Mouse (Mus musculus) forebrain, embryonic 14.5 days (tissue): ENCODE data around the gene Ctcfl. TPM values are rescaled to one million over a fixed set of nuclear protein-coding genes. Genes with fewer than 3 reads are reported as not detected.

Source experiments
- ATAC-seq: fragments of 200-750 bp; cut with Nextera tagmentation; 2 replicates; pipeline ENCODE4 v1.8.0; 2017; ENCODE audit warnings: mild to moderate bottlenecking, moderate library complexity
- DNase-seq: peaks from one replicate; pipeline ENCODE4 v3.0.0-alpha.2; 2015; ENCODE audit warnings: low spot score
- H3K27ac ChIP-seq: fragments of 300-500 bp; sonication (generic); 2 replicates; pipeline ENCODE4 v1.5.1; 2014; ENCODE audit warnings: low read depth, mild to moderate bottlenecking, control low read depth, low read length, moderate library complexity
- H3K27me3 ChIP-seq: fragments of 300-500 bp; sonication (generic); replicated peaks from 2 replicates; pipeline ENCODE4 v1.6.1; 2014; ENCODE audit warnings: low read length, control low read depth, mixed read lengths; ENCODE audit not compliant: control insufficient read depth, insufficient read depth
- H3K36me3 ChIP-seq: fragments of 300-500 bp; sonication (generic); 2 replicates; pipeline ENCODE4 v1.6.1; 2014; ENCODE audit warnings: low read length, control low read depth; ENCODE audit not compliant: control insufficient read depth, insufficient read depth
- H3K4me1 ChIP-seq: fragments of 300-500 bp; sonication (generic); 2 replicates; pipeline ENCODE4 v1.6.1; 2014; ENCODE audit warnings: antibody characterized with exemption, low read length, control low read depth; ENCODE audit not compliant: control insufficient read depth, insufficient read depth
- H3K4me2 ChIP-seq: fragments of 300-500 bp; sonication (generic); 2 replicates; pipeline ENCODE4 v1.6.1; 2014; ENCODE audit warnings: mild to moderate bottlenecking, control low read depth, low read length
- H3K4me3 ChIP-seq: fragments of 300-500 bp; sonication (generic); 2 replicates; pipeline ENCODE4 v1.5.1; 2014; ENCODE audit warnings: low read depth, low read length, control low read depth
- H3K9ac ChIP-seq: fragments of 300-500 bp; sonication (generic); 2 replicates; pipeline ENCODE4 v1.6.1; 2014; ENCODE audit warnings: mild to moderate bottlenecking, low read length, control low read depth, moderate library complexity
- H3K9me3 ChIP-seq: fragments of 300-500 bp; sonication (generic); replicated peaks from 2 replicates; pipeline ENCODE4 v1.6.1; 2016; ENCODE audit warnings: low read length, control low read depth, mixed read lengths; ENCODE audit not compliant: control insufficient read depth
- WGBS: fragments of 180-500 bp; shearing (Covaris S2); extraction: QIAGEN DNeasy Blood & Tissue Kit; methylation state at CpG from one replicate; pipeline ENCODE4 v1.1.7; 2014; 5-methylcytosine and 5-hydroxymethylcytosine counted together
- polyA plus RNA-seq: library from polyadenylated mRNA; unstranded; fragments of >200 nt; fragmentation: Nextera tagmentation; extraction: Ambion mirVana; gene quantifications from 2 replicates; pipeline ENCODE4 v1.2.1, GENCODE M21; 2014

The Ctcfl gene
- polyA plus RNA-seq, 1 experiment from 2014 or later = not detected

DNA sequence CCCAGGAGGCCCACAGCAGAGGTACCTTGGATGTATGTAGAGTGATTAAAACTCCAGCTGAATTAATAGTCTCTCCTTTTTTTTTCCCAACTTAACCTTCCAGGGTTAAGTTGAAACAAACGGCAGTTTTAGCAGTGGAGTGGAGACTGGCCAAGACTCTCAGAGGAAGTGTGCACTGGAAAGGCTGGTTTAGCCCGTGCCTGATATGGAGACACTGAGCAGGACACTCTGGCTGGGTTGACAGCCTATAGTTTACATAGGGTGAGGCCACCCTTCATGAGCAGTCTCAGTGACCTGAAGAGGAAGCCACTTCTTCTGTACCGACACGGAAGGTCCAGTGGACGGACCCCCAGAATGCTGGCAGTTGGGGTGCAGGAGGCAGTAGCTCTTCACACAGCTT lies 32.0 kb upstream of the Ctcfl start:
- Histone ChIP-seq H3K9me3 (no peaks in the 10 kb centered on the region), H3K4me2 (no peak overlapping the region), H3K27ac (no peak overlapping the region), H3K27me3 (no peaks in the 10 kb centered on the region), H3K36me3 (no peaks in the 10 kb centered on the region), H3K4me1 (no peaks in the 10 kb centered on the region), H3K4me3 (no peak overlapping the region), H3K9ac (no peak overlapping the region)
- WGBS = 91% methylated on average over 5 of the region's 5 CpGs
- no peak for ATAC-seq
- no peak for DNase-seq

DNA sequence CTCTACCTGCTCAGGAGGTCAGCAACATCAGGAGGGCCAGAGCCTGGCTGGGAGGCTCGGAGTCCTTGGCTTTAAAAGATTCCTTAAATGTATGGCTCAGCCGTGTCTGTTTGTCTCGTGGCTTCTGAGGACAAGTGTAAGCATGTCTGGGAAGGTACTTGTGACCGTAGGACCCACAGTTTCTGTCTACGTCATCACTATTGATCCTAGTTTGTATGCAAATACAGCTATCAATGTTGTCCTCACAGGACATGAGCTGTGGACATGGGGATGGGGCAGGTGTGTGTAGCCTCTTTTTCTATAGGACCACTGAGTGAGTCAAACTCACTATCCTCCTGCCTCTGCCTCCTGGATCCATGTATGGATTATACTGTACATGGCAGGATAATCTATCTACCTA lies 28.7 kb upstream of the Ctcfl start:
- no peak overlapping the region for H3K4me2 ChIP-seq
- WGBS = 89% methylated on average over 5 of the region's 5 CpGs
- no peaks in the 10 kb centered on the region for H3K4me1 ChIP-seq
- no peak overlapping the region for H3K9ac ChIP-seq
- ATAC-seq (no peak), DNase-seq (no peak)
- H3K9me3 ChIP-seq = no peaks in the 10 kb centered on the region
- H3K27ac ChIP-seq = no peak overlapping the region
- no peaks in the 10 kb centered on the region for H3K36me3 ChIP-seq
- no peaks in the 10 kb centered on the region for H3K27me3 ChIP-seq
- no peak overlapping the region for H3K4me3 ChIP-seq

DNA sequence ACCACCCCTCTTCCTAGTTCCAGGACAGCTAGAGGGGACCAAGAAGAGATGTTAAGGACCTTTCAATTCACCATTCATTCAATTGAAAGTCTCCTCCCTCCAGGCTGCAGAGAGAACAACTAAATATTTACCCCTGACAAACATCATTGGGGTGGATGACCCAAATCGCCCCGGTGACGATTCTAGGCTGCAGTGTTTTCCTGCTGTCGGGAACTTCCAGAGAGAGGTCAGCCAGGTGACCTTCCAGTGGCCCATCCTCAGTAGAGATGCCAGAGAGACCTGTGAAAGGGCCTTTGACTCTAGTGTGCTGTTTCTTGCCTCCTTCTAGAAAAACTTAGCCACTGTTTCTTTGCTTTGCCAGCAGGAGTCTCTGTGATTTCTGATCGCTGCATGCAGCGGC lies 27.4 kb upstream of the Ctcfl start:
- Histone ChIP-seq H3K27ac (no peak overlapping the region), H3K9me3 (no peaks in the 10 kb centered on the region), H3K4me3 (no peak overlapping the region), H3K27me3 (no peaks in the 10 kb centered on the region), H3K36me3 (no peaks in the 10 kb centered on the region), H3K9ac (no peak overlapping the region), H3K4me2 (no peak overlapping the region), H3K4me1 (no peaks in the 10 kb centered on the region)
- 88% methylated on average over 6 of the region's 6 CpGs for WGBS
- ATAC-seq (no peak), DNase-seq (no peak)

DNA sequence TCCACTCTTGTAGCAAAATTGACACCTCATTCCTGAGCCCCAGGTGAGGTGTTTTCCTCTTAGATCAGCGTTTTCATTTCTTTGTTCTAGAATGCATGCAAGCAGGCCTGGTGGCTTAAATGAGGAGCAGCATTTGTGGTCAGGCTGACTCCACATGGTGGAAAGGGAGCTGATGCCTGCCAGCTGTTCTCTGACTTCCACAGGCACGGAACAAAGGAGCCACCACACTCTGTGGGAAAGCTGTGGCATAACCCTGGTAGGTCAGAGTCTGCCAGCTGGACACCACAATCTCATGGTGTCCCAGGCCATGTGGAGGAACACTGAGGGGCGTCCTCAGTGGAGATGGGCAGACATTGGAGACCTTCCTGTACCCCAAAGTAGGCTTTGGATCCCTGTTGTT lies 26.5 kb upstream of the Ctcfl start:
- 76% methylated on average over 3 of the region's 3 CpGs for WGBS
- no peak for DNase-seq
- Histone ChIP-seq H3K9ac (no peak overlapping the region), H3K4me2 (no peak overlapping the region), H3K27me3 (no peaks in the 10 kb centered on the region), H3K36me3 (no peaks in the 10 kb centered on the region), H3K4me1 (no peaks in the 10 kb centered on the region), H3K9me3 (no peaks in the 10 kb centered on the region), H3K27ac (no peak overlapping the region), H3K4me3 (no peak overlapping the region)
- no peak for ATAC-seq

DNA sequence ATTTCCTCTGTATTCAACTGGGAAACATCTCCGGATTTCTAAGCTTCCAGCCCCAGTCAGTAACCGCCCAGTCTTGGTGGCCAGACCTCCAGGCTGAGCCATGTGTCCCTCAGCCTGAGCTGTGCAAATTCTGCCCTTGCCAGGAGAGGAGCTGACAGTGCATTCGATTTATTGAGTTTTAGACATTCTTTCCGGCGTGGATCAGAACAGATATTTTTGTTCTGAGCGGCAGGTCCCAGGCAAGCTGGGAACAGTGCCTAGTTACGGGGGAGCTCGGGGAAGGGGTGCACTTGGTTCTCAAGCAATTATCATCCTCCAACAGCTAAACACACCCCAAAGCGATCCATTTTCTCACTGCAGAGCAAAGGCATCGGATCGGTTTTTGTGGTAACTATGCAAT lies 24.3 kb upstream of the Ctcfl start:
- Histone ChIP-seq H3K4me1 (peaks cover 6% of the 10 kb centered on the region; the same call in 1 of the 2 replicates), H3K27me3 (no peaks in the 10 kb centered on the region), H3K9me3 (no peaks in the 10 kb centered on the region), H3K27ac (no peak overlapping the region), H3K9ac (no peak overlapping the region), H3K4me3 (no peak overlapping the region), H3K36me3 (no peaks in the 10 kb centered on the region), H3K4me2 (no peak overlapping the region)
- ATAC-seq (no peak), DNase-seq (no peak)
- whole genome bisulfite sequencing = 76% methylated on average over 11 of the region's 11 CpGs

DNA sequence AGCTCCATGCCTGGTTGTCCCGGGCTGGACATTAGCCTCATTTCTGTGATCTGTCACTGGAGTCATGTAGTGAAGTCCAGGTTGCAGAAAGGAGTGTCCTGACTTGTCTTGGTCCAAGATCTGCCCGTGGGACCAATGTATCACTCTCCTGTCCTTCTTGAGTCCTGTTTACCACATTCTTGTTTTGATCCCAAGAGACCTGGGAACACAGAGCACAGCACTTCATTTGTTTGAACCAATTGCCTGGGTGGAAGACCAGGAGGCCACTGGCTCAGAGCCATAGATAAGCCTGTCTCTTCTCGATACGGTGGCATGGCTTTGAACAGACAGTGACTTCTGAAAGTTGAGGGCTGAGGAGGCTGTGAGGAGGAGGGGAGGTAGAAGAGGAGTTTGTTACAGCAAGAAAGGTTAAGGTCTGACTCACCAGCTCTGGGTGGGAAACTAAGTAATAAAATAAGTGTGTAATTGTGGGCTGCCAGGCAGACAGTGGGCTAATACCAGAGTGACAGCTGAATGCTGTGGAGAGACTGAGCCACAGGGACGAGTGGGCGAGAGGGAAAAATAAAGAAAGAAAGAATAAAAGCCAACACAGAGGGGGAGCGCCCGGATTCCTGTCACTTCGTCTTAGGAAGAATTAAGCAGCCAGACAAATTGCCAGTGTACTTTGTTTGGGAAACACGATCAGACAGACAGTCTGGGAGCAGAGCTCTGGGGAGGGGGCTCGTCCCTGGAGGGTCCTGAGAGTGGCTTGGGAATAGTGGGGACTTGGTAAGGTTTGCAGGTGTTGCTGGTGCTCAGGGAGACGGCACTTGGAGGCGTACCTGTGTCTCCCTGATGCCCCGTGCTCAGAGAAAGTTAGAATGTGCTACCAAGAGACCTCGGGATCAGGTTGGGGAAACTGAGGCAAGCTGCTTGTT lies 19.3 kb upstream of the Ctcfl start:
- H3K4me3 ChIP-seq = no peak overlapping the region
- no peaks in the 10 kb centered on the region for H3K36me3 ChIP-seq
- H3K4me1 ChIP-seq = peaks cover 10% of the 10 kb centered on the region; the same call in 1 of the 2 replicates
- ATAC-seq (no peak), DNase-seq (peak; percentile 12)
- H3K4me2 ChIP-seq = no peak overlapping the region
- H3K9ac ChIP-seq = no peak overlapping the region
- no peaks in the 10 kb centered on the region for H3K27me3 ChIP-seq
- no peak overlapping the region for H3K27ac ChIP-seq
- H3K9me3 ChIP-seq = no peaks in the 10 kb centered on the region
- 37% methylated on average over 15 of the region's 15 CpGs for WGBS

DNA sequence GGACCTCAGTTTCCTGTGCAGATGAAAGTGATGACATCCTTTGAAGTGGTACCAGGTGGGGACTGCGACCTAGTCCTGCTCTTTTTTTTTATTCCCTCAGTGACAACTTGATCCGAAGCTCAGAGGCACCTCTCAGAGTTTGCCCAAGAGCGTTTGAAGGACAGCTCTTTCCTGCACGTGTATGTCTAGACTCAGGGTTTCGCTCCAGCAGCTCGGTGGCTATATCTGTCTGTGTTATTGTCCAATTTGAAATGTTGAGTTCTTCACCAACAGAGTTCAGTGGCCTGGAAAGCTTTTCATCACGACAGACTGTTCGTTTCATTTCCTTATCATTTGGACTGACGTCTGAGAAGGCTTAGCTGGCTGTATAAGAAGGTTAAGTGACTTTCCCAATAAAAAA lies 15.4 kb upstream of the Ctcfl start:
- Histone ChIP-seq H3K9ac (no peak overlapping the region), H3K4me2 (no peak overlapping the region), H3K4me3 (no peak overlapping the region), H3K9me3 (no peaks in the 10 kb centered on the region), H3K27me3 (no peaks in the 10 kb centered on the region), H3K36me3 (no peaks in the 10 kb centered on the region), H3K27ac (no peak overlapping the region), H3K4me1 (peaks cover 10% of the 10 kb centered on the region; the same call in 1 of the 2 replicates)
- 78% methylated on average over 9 of the region's 9 CpGs for WGBS
- no peak for DNase-seq
- no peak for ATAC-seq

DNA sequence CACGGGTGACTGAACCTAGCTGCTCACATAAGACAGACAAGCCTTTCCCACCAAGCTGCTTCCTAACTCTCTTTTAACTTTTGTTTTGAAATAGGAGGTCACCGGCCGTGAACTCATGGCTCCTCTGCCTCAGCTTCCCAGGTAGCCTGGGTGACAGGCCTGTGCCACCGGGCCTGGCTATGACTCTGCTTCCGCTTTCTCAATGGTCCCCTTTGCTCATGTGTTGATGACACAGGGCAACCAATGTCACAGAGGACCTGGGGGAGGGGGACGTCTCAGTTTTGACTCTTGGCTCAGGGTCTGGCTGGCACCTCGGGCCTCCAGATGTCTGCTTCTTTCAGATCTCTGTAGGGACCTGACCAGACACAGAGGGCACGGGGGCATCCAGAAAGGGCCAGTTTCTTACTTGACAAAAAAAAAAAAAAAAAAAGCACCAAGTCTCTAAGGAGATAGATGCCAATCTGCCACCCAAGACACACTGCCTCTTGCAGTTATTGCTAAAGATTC lies 13.5 kb upstream of the Ctcfl start:
- 82% methylated on average over 8 of the region's 8 CpGs for WGBS
- Histone ChIP-seq H3K9me3 (no peaks in the 10 kb centered on the region), H3K36me3 (no peaks in the 10 kb centered on the region), H3K27me3 (no peaks in the 10 kb centered on the region), H3K4me3 (no peak overlapping the region), H3K4me1 (no peaks in the 10 kb centered on the region), H3K4me2 (no peak overlapping the region), H3K9ac (no peak overlapping the region), H3K27ac (no peak overlapping the region)
- DNase-seq = no peak
- no peak for ATAC-seq

DNA sequence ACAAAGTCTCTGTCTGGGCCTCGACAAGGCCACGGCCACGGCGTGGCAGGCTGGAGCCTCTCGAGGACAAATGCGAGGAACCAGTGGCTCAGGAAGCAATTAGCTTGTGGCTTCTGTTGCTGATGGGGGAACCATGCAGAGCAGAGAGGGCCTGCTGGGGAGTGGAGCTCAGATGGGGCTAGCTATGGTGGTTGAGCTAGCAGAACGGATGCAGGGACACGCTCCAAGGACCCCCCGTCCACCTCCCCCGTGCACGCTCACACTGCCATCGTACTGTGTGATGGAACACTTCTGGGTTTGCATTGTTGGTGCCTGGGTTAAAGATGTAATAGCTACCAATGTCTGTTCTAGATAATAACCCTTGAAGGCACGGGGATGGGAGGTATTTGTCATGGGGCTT lies 12.9 kb upstream of the Ctcfl start:
- Histone ChIP-seq H3K27me3 (no peaks in the 10 kb centered on the region), H3K4me2 (no peak overlapping the region), H3K36me3 (no peaks in the 10 kb centered on the region), H3K9ac (no peak overlapping the region), H3K9me3 (no peaks in the 10 kb centered on the region), H3K4me3 (no peak overlapping the region), H3K4me1 (no peaks in the 10 kb centered on the region), H3K27ac (no peak overlapping the region)
- ATAC-seq (no peak), DNase-seq (no peak)
- 79% methylated on average over 13 of the region's 13 CpGs for WGBS
